Mouse (Mus musculus): ENCODE results near the gene Ankrd11.

The Ankrd11 gene

DNA sequence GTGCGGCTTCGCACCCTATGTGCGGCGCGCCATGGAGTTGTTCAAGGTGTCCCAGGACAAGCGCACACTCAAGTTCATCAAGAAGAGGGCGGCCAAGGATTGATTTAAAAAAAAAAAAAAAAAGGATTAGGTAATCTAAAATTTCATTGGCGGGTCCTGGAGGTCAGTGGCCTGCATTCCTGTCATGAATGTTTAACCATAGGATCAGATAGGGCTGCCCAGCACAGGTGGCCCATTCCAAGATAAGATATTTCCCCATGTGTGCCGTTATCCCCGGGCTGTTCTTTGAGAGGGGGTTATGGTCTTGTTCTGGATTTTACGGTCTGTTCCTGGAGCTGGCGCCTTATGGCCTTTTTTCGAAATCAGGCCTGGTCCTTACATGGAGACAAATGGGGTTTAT lies 205.4 kb downstream of the Ankrd11 start:
- DNase-seq: no peak

DNA sequence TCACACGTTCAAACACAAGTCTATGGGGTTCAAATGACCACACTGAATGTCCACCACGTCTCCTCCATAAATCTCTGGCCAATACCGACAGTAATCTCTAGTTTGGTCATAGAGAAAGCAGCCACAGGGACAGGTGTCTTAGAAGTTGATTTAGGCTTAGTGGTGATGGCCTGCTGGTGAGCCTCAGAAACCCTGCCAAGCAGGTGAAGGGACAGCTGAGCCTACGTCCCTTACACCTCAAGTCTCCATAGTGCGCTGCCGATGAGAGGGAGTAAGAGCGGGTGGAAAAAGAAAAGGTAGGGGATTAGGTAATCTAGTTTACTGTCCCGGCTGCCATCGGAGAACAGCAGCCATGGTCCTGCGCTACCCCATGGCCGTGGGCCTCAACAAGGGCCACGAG lies 205.9 kb downstream of the Ankrd11 start:
- DNase-seq: no peak

- peak; percentile 86 for DNase-seq
These were observed 207.1 kb downstream of the Ankrd11 start for GRCm38 (mm10) chr8:122834971-122835370.

- DNase-seq: no peak
These were observed 207.7 kb downstream of the Ankrd11 start for GRCm38 (mm10) chr8:122834416-122834815.
